Mouse (Mus musculus) cortical plate, adult 2 months (tissue): Measurements from ENCODE around the gene March2.

Source experiments
- CTCF ChIP-seq: fragments of 200-500 bp; IDR thresholded peaks from 2 replicates; pipeline ENCODE4 v1.5.1; 2011; ENCODE audit warnings: mild to moderate bottlenecking, control low read depth, low read length; ENCODE audit not compliant: insufficient read depth; ENCODE audit errors: extremely low read depth
- POLR2A ChIP-seq: fragments of 200-500 bp; IDR thresholded peaks from 2 replicates; pipeline ENCODE4 v1.6.1; 2011; ENCODE audit warnings: mild to moderate bottlenecking, low read length, control low read depth; ENCODE audit not compliant: insufficient read depth; ENCODE audit errors: extremely low read depth

- TF ChIP-seq CTCF: no peak
- no peak for TF ChIP-seq POLR2A
These were observed 5.2 kb downstream of the March2 start for GRCm38 (mm10) chr17:33713271-33713670.
